Comparison of ENCODE assay signal across 20 mouse cellular contexts in genomic region chr10:79836918-79837317, GRCm38 (mm10). TPM values are rescaled to one million over a fixed set of nuclear protein-coding genes. Genes with fewer than 3 reads are reported as not detected.
DNase-seq lines count a peak whose midpoint lies in the region; ATAC-seq and TF ChIP-seq lines count a peak whose summit lies in the region.
"Had no signal": no experiment of that assay in that cellular context is flagged by ENCODE, and none has a peak within 500 bp of the region (broad histone marks: within the 10 kb centered on the region; RNA-seq: fewer than 3 reads in every experiment).

No protein-coding gene starts in this region.

- H3K36me3 ChIP-seq in hindbrain, postnatal 0 days (ENCODE audit: insufficient read depth, low read length) = no peaks in the 10 kb centered on the region
- no peaks in the 10 kb centered on the region for H3K36me3 ChIP-seq in hindbrain, embryonic 13.5 days
- no peaks in the 10 kb centered on the region for H3K36me3 ChIP-seq in lung, postnatal 0 days (ENCODE audit: insufficient read depth, low read length)
- H3K36me3 ChIP-seq: forebrain, embryonic 15.5 days; limb, embryonic 10.5 days; liver, embryonic 13.5 days had no signal

- no peak for ATAC-seq in hindbrain, postnatal 0 days
- no peak for ATAC-seq in hindbrain, embryonic 13.5 days (ENCODE audit: low FRiP score)
- ATAC-seq in lung, postnatal 0 days = no peak
- ATAC-seq in cerebellum, adult (ENCODE audit: insufficient number of reproducible peaks, low FRiP score, low TSS enrichment) = no peak
- ATAC-seq: activated CD4-positive, CD25-positive, alpha-beta regulatory T cell, adult 4 months; forebrain, embryonic 15.5 days had no signal

- H3K4me2 ChIP-seq in hindbrain, postnatal 0 days (ENCODE audit: low read depth, low read length) = no peak overlapping the region
- no peak overlapping the region for H3K4me2 ChIP-seq in hindbrain, embryonic 13.5 days
- H3K4me2 ChIP-seq in lung, postnatal 0 days (replicated peaks; ENCODE audit: low read depth, low read length) = no peak overlapping the region
- H3K4me2 ChIP-seq: forebrain, embryonic 15.5 days; liver, embryonic 13.5 days had no signal

- no peak overlapping the region for H3K27ac ChIP-seq in hindbrain, postnatal 0 days
- no peak overlapping the region for H3K27ac ChIP-seq in hindbrain, embryonic 13.5 days
- no peak overlapping the region for H3K27ac ChIP-seq in lung, postnatal 0 days (ENCODE audit: low read length)
- no peak overlapping the region for H3K27ac ChIP-seq in bone marrow, adult 2 months (ENCODE audit: control insufficient read depth, insufficient read depth, low read depth, low read length, poor library complexity)
- H3K27ac ChIP-seq: forebrain, embryonic 15.5 days; limb, embryonic 10.5 days; liver, embryonic 13.5 days had no signal

- TF ChIP-seq EP300 in lung, postnatal 0 days (IDR thresholded peaks at IDR 0.05) = no peak

- TF ChIP-seq CTCF in hindbrain, postnatal 0 days (IDR thresholded peaks at IDR 0.05; ENCODE audit: low read depth) = peak; percentile 31; the same call in 1 of the 2 replicates
- peak; percentile 52 for TF ChIP-seq CTCF in lung, postnatal 0 days (IDR thresholded peaks at IDR 0.05)
- 0 out of 2 replicates have a peak, but pooled peaks have one; percentile 4 for TF ChIP-seq CTCF in bone marrow, adult 2 months (IDR thresholded peaks at IDR 0.05; ENCODE audit: control insufficient read depth, insufficient read depth, low read length)

- no peak overlapping the region for H3K9ac ChIP-seq in hindbrain, postnatal 0 days (replicated peaks; ENCODE audit: low read length)
- H3K9ac ChIP-seq in hindbrain, embryonic 13.5 days = no peak overlapping the region
- H3K9ac ChIP-seq in lung, postnatal 0 days (replicated peaks; ENCODE audit: low read depth) = no peak overlapping the region
- H3K9ac ChIP-seq: forebrain, embryonic 15.5 days; liver, embryonic 13.5 days had no signal

- no peak for TF ChIP-seq POLR2A in bone marrow, adult 2 months (IDR thresholded peaks at IDR 0.05; ENCODE audit: borderline replicate concordance, control insufficient read depth, low read depth, low read length)

- 96% methylated on average over 3 of the region's 3 CpGs for WGBS in hindbrain, postnatal 0 days
- WGBS in hindbrain, embryonic 13.5 days = 98% methylated on average over 3 of the region's 3 CpGs
- WGBS in lung, postnatal 0 days = 99% methylated on average over 3 of the region's 3 CpGs
- WGBS in bone marrow, adult 2 months = 92% methylated on average over 3 of the region's 3 CpGs

- no peaks in the 10 kb centered on the region for H3K27me3 ChIP-seq in hindbrain, postnatal 0 days (ENCODE audit: insufficient read depth, low read length)
- H3K27me3 ChIP-seq in hindbrain, embryonic 13.5 days = no peaks in the 10 kb centered on the region
- H3K27me3 ChIP-seq in lung, postnatal 0 days (replicated peaks; ENCODE audit: insufficient read depth, low read length) = no peaks in the 10 kb centered on the region
- H3K27me3 ChIP-seq: forebrain, embryonic 15.5 days had no signal

- no peak overlapping the region for H3K4me3 ChIP-seq in hindbrain, postnatal 0 days (ENCODE audit: low read length)
- no peak overlapping the region for H3K4me3 ChIP-seq in hindbrain, embryonic 13.5 days
- no peak overlapping the region for H3K4me3 ChIP-seq in lung, postnatal 0 days (ENCODE audit: low read depth, low read length)
- H3K4me3 ChIP-seq in bone marrow, adult 2 months (replicated peaks; ENCODE audit: control insufficient read depth, low read depth, low read length) = no peak overlapping the region
- H3K4me3 ChIP-seq: erythroblast, embryonic 14.5 days; forebrain, embryonic 15.5 days; limb, embryonic 10.5 days; liver, embryonic 13.5 days had no signal

- H3K4me1 ChIP-seq in hindbrain, postnatal 0 days (ENCODE audit: insufficient read depth, low read length) = no peaks in the 10 kb centered on the region
- H3K4me1 ChIP-seq in hindbrain, embryonic 13.5 days (replicated peaks) = peaks cover 12% of the 10 kb centered on the region
- peaks cover 3% of the 10 kb centered on the region; the same call in 1 of the 2 replicates for H3K4me1 ChIP-seq in lung, postnatal 0 days (ENCODE audit: insufficient read depth, low read depth, low read length)
- H3K4me1 ChIP-seq in bone marrow, adult 2 months (ENCODE audit: control insufficient read depth, insufficient read depth, low read length) = peaks cover 4% of the 10 kb centered on the region; the same call in 1 of the 2 replicates

- H3K9me3 ChIP-seq in hindbrain, postnatal 0 days (ENCODE audit: low read length) = no peaks in the 10 kb centered on the region
- peaks cover 3% of the 10 kb centered on the region; the same call in 1 of the 2 replicates for H3K9me3 ChIP-seq in hindbrain, embryonic 13.5 days
- H3K9me3 ChIP-seq in lung, postnatal 0 days (ENCODE audit: low read length) = no peaks in the 10 kb centered on the region
- H3K9me3 ChIP-seq: forebrain, embryonic 15.5 days; limb, embryonic 10.5 days; liver, embryonic 13.5 days had no signal

- DNase-seq in hindbrain, postnatal 0 days (ENCODE audit: low spot score) = no peak
- no peak for DNase-seq in lung, postnatal 0 days (ENCODE audit: low spot score)
- DNase-seq in lung, postnatal 14 days = no peak
- no peak for DNase-seq in adrenal gland, adult (ENCODE audit: inconsistent age in 2 of 2, low spot score in 1 of 2)
- DNase-seq: adrenal gland, postnatal 36 days; cerebellum, postnatal 25 days; heart, postnatal 4 days; liver, embryonic 13.5 days; right cerebral cortex, postnatal 14 days; thymus, postnatal 25 days had no signal

RNA-seq across cellular contexts. Expression of gene Misp, which starts 16.1 kb away (rescaled TPM):
- total RNA-seq in hindbrain, postnatal 0 days (2014; rRNA removed) = 0.05 and 0.22 TPM in 2 replicates
- polyA plus RNA-seq in hindbrain, postnatal 0 days (2015; fragmentation: Nextera tagmentation; extraction: Ambion mirVana) = 0.33 TPM in 1 of 2 replicates, not detected in the other
- polyA plus RNA-seq in hindbrain, embryonic 13.5 days (2015; fragmentation: Nextera tagmentation; extraction: Ambion mirVana) = 0.84 and 1.0 TPM in 2 replicates
- polyA plus RNA-seq in lung, postnatal 0 days (2015; fragmentation: Nextera tagmentation; extraction: Ambion mirVana) = 10.5 and 10.6 TPM in 2 replicates
- polyA plus RNA-seq in bone marrow, adult 2 months (2011; ENCODE audit: insufficient read depth, insufficient read length, low replicate concordance, missing spikeins) = not detected in 2 replicates
- total RNA-seq: granulocyte monocyte progenitor cell, adult 5-6 weeks; monocyte, adult 5-6 weeks had no signal
- polyA plus RNA-seq: activated CD4-positive, CD25-positive, alpha-beta regulatory T cell, adult 4 months; C2C12; erythroblast, embryonic 14.5 days; limb, embryonic 10.5 days had no signal

RNA-seq across cellular contexts. Expression of gene Ptbp1, which starts 17.3 kb away (rescaled TPM):
- 166 and 173 TPM in 2 replicates for total RNA-seq in hindbrain, postnatal 0 days (2014; rRNA removed)
- 58.9 and 65.5 TPM in 2 replicates for polyA plus RNA-seq in hindbrain, postnatal 0 days (2015; fragmentation: Nextera tagmentation; extraction: Ambion mirVana)
- 84.7 and 86.0 TPM in 2 replicates for polyA plus RNA-seq in hindbrain, embryonic 13.5 days (2015; fragmentation: Nextera tagmentation; extraction: Ambion mirVana)
- polyA plus RNA-seq in lung, postnatal 0 days (2015; fragmentation: Nextera tagmentation; extraction: Ambion mirVana) = 107 and 109 TPM in 2 replicates
- polyA plus RNA-seq in bone marrow, adult 2 months (2011; ENCODE audit: insufficient read depth, insufficient read length, low replicate concordance, missing spikeins) = 113 and 188 TPM in 2 replicates

RNA-seq across cellular contexts. Expression of gene Prtn3, which starts 37.4 kb away (rescaled TPM):
- total RNA-seq in hindbrain, postnatal 0 days (2014; rRNA removed) = 9.4 and 20.5 TPM in 2 replicates
- 11.6 and 11.8 TPM in 2 replicates for polyA plus RNA-seq in hindbrain, postnatal 0 days (2015; fragmentation: Nextera tagmentation; extraction: Ambion mirVana)
- 13.9 and 15.6 TPM in 2 replicates for polyA plus RNA-seq in hindbrain, embryonic 13.5 days (2015; fragmentation: Nextera tagmentation; extraction: Ambion mirVana)
- polyA plus RNA-seq in lung, postnatal 0 days (2015; fragmentation: Nextera tagmentation; extraction: Ambion mirVana) = 2.2 and 2.4 TPM in 2 replicates
- 143 and 259 TPM in 2 replicates for polyA plus RNA-seq in bone marrow, adult 2 months (2011; ENCODE audit: insufficient read depth, insufficient read length, low replicate concordance, missing spikeins)
- total RNA-seq: heart, postnatal 4 days; monocyte, adult 5-6 weeks had no signal
- polyA plus RNA-seq: activated CD4-positive, CD25-positive, alpha-beta regulatory T cell, adult 4 months; C2C12 had no signal

RNA-seq across cellular contexts. Expression of gene Plppr3, which starts 37.5 kb away (rescaled TPM):
- total RNA-seq in hindbrain, postnatal 0 days (2014; rRNA removed) = 487 and 541 TPM in 2 replicates
- polyA plus RNA-seq in hindbrain, postnatal 0 days (2015; fragmentation: Nextera tagmentation; extraction: Ambion mirVana) = 268 and 283 TPM in 2 replicates
- polyA plus RNA-seq in hindbrain, embryonic 13.5 days (2015; fragmentation: Nextera tagmentation; extraction: Ambion mirVana) = 396 and 407 TPM in 2 replicates
- polyA plus RNA-seq in lung, postnatal 0 days (2015; fragmentation: Nextera tagmentation; extraction: Ambion mirVana) = 3.9 and 4.8 TPM in 2 replicates
- 16.4 and 32.4 TPM in 2 replicates for polyA plus RNA-seq in bone marrow, adult 2 months (2011; ENCODE audit: insufficient read depth, insufficient read length, low replicate concordance, missing spikeins)

RNA-seq across cellular contexts. Expression of gene Palm, which starts 43.5 kb away (rescaled TPM):
- 156 and 157 TPM in 2 replicates for total RNA-seq in hindbrain, postnatal 0 days (2014; rRNA removed)
- polyA plus RNA-seq in hindbrain, postnatal 0 days (2015; fragmentation: Nextera tagmentation; extraction: Ambion mirVana) = 221 and 242 TPM in 2 replicates
- 240 and 252 TPM in 2 replicates for polyA plus RNA-seq in hindbrain, embryonic 13.5 days (2015; fragmentation: Nextera tagmentation; extraction: Ambion mirVana)
- 29.6 and 30.8 TPM in 2 replicates for polyA plus RNA-seq in lung, postnatal 0 days (2015; fragmentation: Nextera tagmentation; extraction: Ambion mirVana)
- 19.7 and 36.1 TPM in 2 replicates for polyA plus RNA-seq in bone marrow, adult 2 months (2011; ENCODE audit: insufficient read depth, insufficient read length, low replicate concordance, missing spikeins)
